Mouse (Mus musculus) testis, adult 2 months (tissue): Measurements from ENCODE around the gene Cdk2ap2.

Experiments
- CTCF ChIP-seq: fragments of 200-500 bp; IDR thresholded peaks from 2 replicates; pipeline ENCODE4 v1.5.1; 2012; ENCODE audit warnings: low read depth, mild to moderate bottlenecking, inconsistent platforms, low read length, moderate library complexity; ENCODE audit not compliant: control insufficient read depth, insufficient read depth, insufficient replicate concordance
- POLR2A ChIP-seq: fragments of 200-500 bp; IDR thresholded peaks from 2 replicates; pipeline ENCODE4 v1.6.1; 2012; ENCODE audit warnings: low read depth, mild to moderate bottlenecking, inconsistent platforms, low read length, moderate library complexity; ENCODE audit not compliant: control insufficient read depth

- TF ChIP-seq POLR2A: no peak
- no peak for TF ChIP-seq CTCF
These were observed 40.9 kb upstream of the Cdk2ap2 start for GRCm38 (mm10) chr19:4055947-4056693.
